Mouse (Mus musculus) intestine, postnatal 0 days (tissue): ENCODE results near the gene Ccdc157. TPM values are rescaled to one million over a fixed set of nuclear protein-coding genes. Genes with fewer than 3 reads are reported as not detected.

Source experiments
- ATAC-seq: fragments of 200-750 bp; cut with Nextera tagmentation; 2 replicates; pipeline ENCODE4 v1.8.0; 2017; ENCODE audit warnings: mild to moderate bottlenecking, moderate TSS enrichment, moderate library complexity
- H3K27ac ChIP-seq: fragments of 300-500 bp; sonication (generic); 2 replicates; pipeline ENCODE4 v1.5.1; 2014; ENCODE audit warnings: mild to moderate bottlenecking, low read depth, low read length, moderate library complexity
- H3K27me3 ChIP-seq: fragments of 300-500 bp; sonication (generic); replicated peaks from 2 replicates; pipeline ENCODE4 v1.6.1; 2014; ENCODE audit warnings: low read length, mixed read lengths; ENCODE audit not compliant: control insufficient read depth, insufficient read depth
- H3K36me3 ChIP-seq: fragments of 300-500 bp; sonication (generic); 2 replicates; pipeline ENCODE4 v1.6.1; 2014; ENCODE audit warnings: mild to moderate bottlenecking, moderate library complexity; ENCODE audit not compliant: control insufficient read depth, insufficient read depth
- H3K4me1 ChIP-seq: fragments of 300-500 bp; sonication (generic); replicated peaks from 2 replicates; pipeline ENCODE4 v1.6.1; 2014; ENCODE audit warnings: antibody characterized with exemption, low read length, mixed read lengths; ENCODE audit not compliant: control insufficient read depth, insufficient read depth
- H3K4me2 ChIP-seq: fragments of 300-500 bp; sonication (generic); replicated peaks from 2 replicates; pipeline ENCODE4 v1.6.1; 2014; ENCODE audit warnings: low read depth, mild to moderate bottlenecking, moderate library complexity
- H3K4me3 ChIP-seq: fragments of 300-500 bp; sonication (generic); 2 replicates; pipeline ENCODE4 v1.5.1; 2014; ENCODE audit warnings: low read depth, low read length
- H3K9ac ChIP-seq: fragments of 300-500 bp; sonication (generic); 2 replicates; pipeline ENCODE4 v1.6.1; 2014; ENCODE audit warnings: mild to moderate bottlenecking, low read depth, low read length
- H3K9me3 ChIP-seq: fragments of 300-500 bp; sonication (generic); 2 replicates; pipeline ENCODE4 v1.6.1; 2016; ENCODE audit warnings: mixed run types; ENCODE audit not compliant: control insufficient read depth
- CTCF ChIP-seq: sonication (generic); IDR thresholded peaks from 2 replicates; pipeline ENCODE4 v1.5.1; 2016; ENCODE audit warnings: low read depth, mild to moderate bottlenecking, control low read depth, antibody characterized with exemption, moderate library complexity
- WGBS: fragments of 180-500 bp; shearing (Covaris S2); extraction: QIAGEN DNeasy Blood & Tissue Kit; methylation state at CpG from one replicate; pipeline ENCODE4 v1.1.7; 2014; 5-methylcytosine and 5-hydroxymethylcytosine counted together
- polyA plus RNA-seq: library from polyadenylated mRNA; unstranded; fragments of >200 nt; fragmentation: Nextera tagmentation; extraction: Ambion mirVana; gene quantifications from 2 replicates; pipeline ENCODE4 v1.2.1, GENCODE M21; 2015

Gene Ccdc157
- polyA plus RNA-seq, 1 experiment from 2014 or later, result 1.1 TPM

DNA sequence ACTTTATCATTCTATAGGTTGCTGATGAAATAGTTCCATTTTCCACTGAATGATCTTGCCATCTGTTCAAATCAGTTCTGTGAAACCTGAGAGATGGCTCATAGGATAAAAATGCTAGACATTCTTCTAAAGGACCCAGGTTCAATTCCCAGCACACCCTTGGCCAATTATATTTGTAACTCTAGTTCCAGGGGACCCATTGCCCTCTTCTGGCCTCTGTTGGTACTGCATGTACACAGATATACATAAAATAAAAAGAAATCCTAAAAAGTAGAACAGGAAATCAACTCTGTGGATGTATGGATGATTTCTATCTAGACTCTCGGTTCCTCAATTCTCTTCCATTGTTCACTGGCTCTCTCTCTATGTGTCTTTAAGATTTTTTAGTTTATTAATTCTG is 33.0 kb downstream of the Ccdc157 start:
- H3K9me3 ChIP-seq, result 0 out of 2 replicates have a peak, but pooled peaks cover 5% of the 10 kb centered on the region
- no peak overlapping the region for H3K4me3 ChIP-seq
- H3K36me3 ChIP-seq, result no peaks in the 10 kb centered on the region
- WGBS, result 90% methylated on average over 1 of the region's 1 CpGs
- no peaks in the 10 kb centered on the region for H3K27me3 ChIP-seq
- TF ChIP-seq CTCF, result peak; percentile 35; the same call in 1 of the 2 replicates
- H3K9ac ChIP-seq, result no peak overlapping the region
- H3K27ac ChIP-seq, result no peak overlapping the region
- H3K4me2 ChIP-seq, result no peak overlapping the region
- no peaks in the 10 kb centered on the region for H3K4me1 ChIP-seq
- no peak for ATAC-seq

DNA sequence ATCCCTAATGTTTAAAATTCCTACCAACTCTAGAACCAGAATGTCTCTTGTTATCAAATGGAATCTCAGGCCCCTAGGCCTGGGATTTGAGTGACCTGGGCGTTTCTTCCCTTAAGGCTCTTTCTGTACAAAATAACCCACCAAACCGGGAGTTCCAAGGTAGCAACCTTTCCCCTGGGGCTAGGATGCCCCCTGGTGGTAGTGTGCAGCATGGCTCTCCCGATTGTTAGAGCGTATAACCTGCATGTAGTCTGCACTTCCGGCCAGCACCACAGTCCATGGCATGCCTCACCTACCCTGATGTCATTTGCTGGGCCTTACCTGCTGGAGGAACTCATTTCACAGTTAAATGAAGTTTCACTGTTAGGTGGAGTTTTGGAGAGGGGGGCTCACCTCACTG is 36.2 kb downstream of the Ccdc157 start:
- 65% methylated on average over 5 of the region's 5 CpGs for WGBS
- no peak overlapping the region for H3K4me2 ChIP-seq
- H3K9ac ChIP-seq, result no peak overlapping the region
- H3K9me3 ChIP-seq, result 0 out of 2 replicates have a peak, but pooled peaks cover 5% of the 10 kb centered on the region
- no peak overlapping the region for H3K27ac ChIP-seq
- H3K27me3 ChIP-seq, result no peaks in the 10 kb centered on the region
- TF ChIP-seq CTCF, result peak; percentile 83
- H3K4me1 ChIP-seq, result 0 out of 2 replicates have a peak, but pooled peaks cover under 1% of the 10 kb centered on the region
- no peaks in the 10 kb centered on the region for H3K36me3 ChIP-seq
- H3K4me3 ChIP-seq, result no peak overlapping the region
- ATAC-seq, result 0 out of 2 replicates have a peak, but pooled peaks have one; percentile 23

DNA sequence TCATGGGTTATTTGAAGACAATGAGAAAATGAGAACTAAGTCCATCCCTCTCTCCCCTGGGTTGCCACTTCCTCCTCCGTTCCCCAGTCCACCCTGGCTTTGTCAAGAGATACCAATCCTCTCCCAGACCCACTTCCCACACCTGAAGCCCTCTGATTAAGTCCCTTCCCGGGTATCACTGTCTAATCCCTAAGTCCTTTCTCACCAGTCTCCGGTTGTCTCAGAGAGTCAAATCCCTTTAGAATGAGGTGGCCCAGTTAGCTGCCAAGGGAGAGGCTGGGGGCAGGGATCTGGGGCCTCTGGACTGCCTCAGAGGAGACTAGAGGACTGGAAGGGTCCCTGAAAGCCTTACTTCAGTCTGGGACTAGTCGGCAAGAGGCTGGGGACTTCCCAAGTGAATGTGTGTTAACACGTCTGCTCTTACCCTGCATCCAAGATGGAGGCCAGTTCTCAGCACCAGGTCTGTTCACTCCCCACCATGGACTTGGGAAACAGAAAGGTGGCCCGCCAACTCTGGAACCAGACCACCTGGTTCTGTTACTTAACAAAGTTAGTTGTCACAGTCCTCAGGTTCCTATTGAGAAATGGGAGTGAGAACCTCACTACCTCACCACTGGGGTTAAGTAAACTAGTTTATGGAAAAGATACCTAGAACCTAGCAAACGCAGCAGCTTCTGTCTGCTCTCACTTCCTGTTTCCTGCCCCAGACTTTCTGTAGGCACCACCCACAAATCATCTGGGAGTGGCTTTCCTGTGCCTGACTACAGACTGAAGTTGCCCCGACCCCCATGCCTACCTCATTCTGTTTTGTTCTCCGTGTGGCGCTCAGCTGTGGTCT is 37.1 kb downstream of the Ccdc157 start, which contains the start of gene Sec14l2:
Sec14l2 (minus strand) TSS at position 674 of the 838 bp plus-strand sequence.
- Histone ChIP-seq H3K36me3 (no peaks in the 10 kb centered on the region), H3K4me2 (no peak within 1 kb of the TSS), H3K27ac (no peak within 1 kb of the TSS), H3K4me1 (peaks cover 4% of the 10 kb centered on the region; the same call in 1 of the 2 replicates), H3K9me3 (0 out of 2 replicates have a peak, but pooled peaks cover 5% of the 10 kb centered on the region), H3K9ac (no peak within 1 kb of the TSS), H3K27me3 (no peaks in the 10 kb centered on the region), H3K4me3 (no peak within 1 kb of the TSS)
- TF ChIP-seq CTCF, result no peak
- no peak for ATAC-seq
- WGBS, result 81% methylated on average over 10 of the region's 10 CpGs

DNA sequence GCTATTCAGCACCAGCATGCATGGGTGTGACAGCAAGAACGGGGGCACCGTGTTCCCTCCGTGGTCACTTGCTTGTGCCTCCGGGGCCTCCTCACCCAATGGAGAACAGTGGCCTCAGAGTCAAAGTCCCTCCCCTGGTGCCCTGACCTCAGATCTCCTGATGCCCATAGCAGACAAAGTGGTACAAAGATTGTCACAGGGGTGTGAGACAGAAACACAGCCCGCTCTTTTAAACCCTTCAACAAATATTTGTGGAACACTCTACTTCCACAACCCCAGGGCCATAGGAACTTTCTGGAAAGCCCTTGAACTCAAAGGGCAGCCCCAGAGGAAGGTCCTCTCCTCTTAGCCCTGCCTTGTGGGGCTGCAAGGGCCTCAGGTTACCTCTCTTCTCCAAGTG is 37.9 kb downstream of the Ccdc157 start:
- Histone ChIP-seq H3K4me2 (no peak overlapping the region), H3K4me3 (no peak overlapping the region), H3K27ac (no peak overlapping the region), H3K36me3 (no peaks in the 10 kb centered on the region), H3K9me3 (0 out of 2 replicates have a peak, but pooled peaks cover 5% of the 10 kb centered on the region), H3K4me1 (peaks cover 10% of the 10 kb centered on the region; the same call in 1 of the 2 replicates), H3K9ac (no peak overlapping the region), H3K27me3 (no peaks in the 10 kb centered on the region)
- TF ChIP-seq CTCF, result no peak
- 62% methylated on average over 5 of the region's 5 CpGs for WGBS
- ATAC-seq, result no peak

DNA sequence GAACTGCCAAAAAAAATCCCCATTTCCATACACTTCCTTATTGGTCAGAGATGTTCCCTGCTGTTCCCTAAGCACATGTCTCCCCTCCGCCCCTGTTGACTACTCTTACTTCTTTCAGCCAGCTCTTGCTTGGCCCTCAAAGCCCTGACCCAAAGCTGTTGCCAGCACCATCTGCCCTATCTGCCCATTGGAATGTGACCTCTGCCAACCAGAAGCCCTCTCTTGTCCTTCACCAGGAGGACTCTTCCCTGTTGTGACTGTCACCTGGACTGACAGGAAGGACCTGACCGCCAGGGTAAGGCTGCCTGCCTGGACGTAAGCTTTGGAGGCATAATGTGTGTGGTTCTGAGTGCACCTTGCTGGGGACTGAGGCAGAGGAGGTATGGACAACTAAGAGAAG is 38.4 kb downstream of the Ccdc157 start:
- WGBS, result 76% methylated on average over 3 of the region's 3 CpGs
- Histone ChIP-seq H3K9ac (no peak overlapping the region), H3K27ac (no peak overlapping the region), H3K36me3 (no peaks in the 10 kb centered on the region), H3K27me3 (no peaks in the 10 kb centered on the region), H3K4me3 (no peak overlapping the region), H3K9me3 (0 out of 2 replicates have a peak, but pooled peaks cover 2% of the 10 kb centered on the region), H3K4me1 (peaks cover 10% of the 10 kb centered on the region; the same call in 1 of the 2 replicates), H3K4me2 (no peak overlapping the region)
- no peak for ATAC-seq
- TF ChIP-seq CTCF, result no peak

DNA sequence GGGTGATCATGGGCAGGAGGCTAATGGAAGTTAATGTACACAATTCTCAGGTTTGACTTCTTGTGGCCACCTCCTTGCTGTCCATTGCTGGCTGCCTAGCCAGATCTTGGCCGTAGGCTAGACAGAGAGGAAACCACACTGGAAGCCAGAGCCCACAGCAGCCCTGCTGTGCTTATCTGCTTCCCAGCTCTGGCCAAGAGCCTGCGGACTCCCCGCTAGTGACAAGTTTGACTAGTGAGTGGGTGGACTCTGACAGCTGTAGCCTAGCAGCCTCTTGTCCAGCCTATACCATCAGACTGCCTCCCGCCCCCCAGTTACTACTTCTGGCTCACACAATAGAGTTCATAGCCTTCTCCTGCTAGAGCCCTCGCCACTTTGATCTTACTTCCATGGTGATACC is 40.5 kb downstream of the Ccdc157 start:
- Histone ChIP-seq H3K4me1 (peaks cover 10% of the 10 kb centered on the region; the same call in 1 of the 2 replicates), H3K4me3 (no peak overlapping the region), H3K9me3 (no peaks in the 10 kb centered on the region), H3K27ac (no peak overlapping the region), H3K27me3 (no peaks in the 10 kb centered on the region), H3K9ac (no peak overlapping the region), H3K4me2 (no peak overlapping the region), H3K36me3 (no peaks in the 10 kb centered on the region)
- ATAC-seq, result no peak
- 73% methylated on average over 5 of the region's 5 CpGs for WGBS
- TF ChIP-seq CTCF, result no peak
